Mouse (Mus musculus): Measurements from ENCODE around the gene 5730596B20Rik. TPM values are rescaled to one million over a fixed set of nuclear protein-coding genes. Genes with fewer than 3 reads are reported as not detected.

5730596B20Rik gene
- total RNA-seq, 2 experiments from 2014 or later, result not detected

- ATAC-seq (replicated peaks; ENCODE audit: poor library complexity, severe bottlenecking), result no peak
Measured at GRCm38 (mm10) chr6:52172501-52172900, 4.8 kb upstream of the 5730596B20Rik start.

DNA sequence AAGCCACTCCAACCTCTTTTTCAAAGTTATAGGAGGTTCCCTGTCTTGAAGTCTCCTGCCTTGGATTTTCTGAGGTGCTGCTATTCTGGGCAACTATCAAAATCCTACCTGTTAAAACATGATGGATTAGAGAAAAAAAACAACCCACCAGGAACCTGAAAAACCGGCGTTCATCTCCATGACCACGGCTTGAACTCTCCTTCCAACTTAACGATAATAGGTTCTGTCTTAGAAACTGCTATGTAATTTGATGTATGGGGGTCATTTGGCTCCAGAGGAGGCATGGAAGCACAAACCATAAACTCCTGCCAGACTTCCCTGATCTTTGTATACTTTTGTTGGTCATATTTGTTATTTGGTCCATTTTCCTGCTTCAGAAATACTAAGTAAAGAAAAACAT, 3.6 kb upstream of the 5730596B20Rik start:
- ATAC-seq (replicated peaks; ENCODE audit: poor library complexity, severe bottlenecking), result no peak

DNA sequence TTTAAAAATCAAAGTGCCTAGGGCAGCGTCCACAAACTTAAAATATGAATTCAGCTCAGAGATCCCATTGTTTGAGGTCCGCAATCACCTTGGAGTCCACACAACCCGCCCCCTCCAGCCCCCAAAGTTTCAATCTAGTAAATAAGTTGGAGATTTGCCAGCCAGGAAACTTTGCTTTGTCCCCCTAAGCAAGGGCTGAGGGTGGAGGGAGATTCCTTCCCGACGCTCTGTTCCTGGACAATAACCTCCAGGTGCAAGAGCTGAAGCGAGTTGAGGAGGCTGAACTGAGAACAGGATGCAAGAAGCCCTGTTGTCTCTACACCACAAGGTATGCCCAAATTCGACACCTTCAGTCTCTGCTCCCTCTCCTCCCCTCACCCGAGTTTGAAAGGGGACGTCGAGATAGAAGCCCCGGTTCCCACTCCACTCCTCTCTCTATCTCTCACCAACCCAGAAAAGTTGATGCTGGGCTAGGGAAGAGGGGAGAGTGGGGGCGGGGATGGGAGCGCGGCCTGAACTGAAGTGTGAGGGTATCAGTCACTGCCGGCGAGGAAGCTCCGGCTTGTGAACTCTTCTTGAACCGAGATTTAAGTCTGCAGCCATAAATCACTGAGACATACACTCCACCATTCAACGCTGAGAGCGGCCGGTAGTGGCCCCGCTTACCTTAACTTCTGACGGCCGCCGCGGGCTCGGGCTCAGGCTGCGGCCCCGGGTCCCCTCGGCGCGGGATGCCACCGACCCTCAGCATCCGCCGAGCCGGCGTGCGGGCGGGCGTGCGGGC, 2.1 kb upstream of the 5730596B20Rik start:
- no peak for ATAC-seq (replicated peaks; ENCODE audit: poor library complexity, severe bottlenecking)

DNA sequence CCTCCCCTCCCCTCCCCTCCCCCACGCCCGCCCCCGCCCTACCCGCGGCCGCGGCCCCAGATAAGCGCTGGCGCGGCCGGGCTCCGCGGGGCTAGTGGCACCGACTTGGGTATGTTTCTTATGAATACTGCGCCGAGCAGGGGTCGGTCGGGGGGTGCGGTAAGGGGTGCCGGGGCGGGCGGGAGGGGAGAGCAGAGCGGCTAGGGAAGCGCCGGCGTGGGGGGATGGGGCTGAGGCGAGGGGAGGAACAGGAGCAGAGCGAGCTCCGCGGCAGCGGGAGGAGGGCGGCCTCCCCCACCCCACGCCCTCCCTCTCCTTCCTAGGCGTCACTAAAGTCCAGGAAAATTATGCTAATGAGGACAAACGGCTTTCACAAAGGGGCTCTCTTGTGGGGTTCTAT, 1.4 kb upstream of the 5730596B20Rik start:
- no peak for ATAC-seq (replicated peaks; ENCODE audit: poor library complexity, severe bottlenecking)

- ATAC-seq (replicated peaks; ENCODE audit: poor library complexity, severe bottlenecking), result no peak
Measured at GRCm38 (mm10) chr6:52176391-52176790, 907 bp upstream of the 5730596B20Rik start.

DNA sequence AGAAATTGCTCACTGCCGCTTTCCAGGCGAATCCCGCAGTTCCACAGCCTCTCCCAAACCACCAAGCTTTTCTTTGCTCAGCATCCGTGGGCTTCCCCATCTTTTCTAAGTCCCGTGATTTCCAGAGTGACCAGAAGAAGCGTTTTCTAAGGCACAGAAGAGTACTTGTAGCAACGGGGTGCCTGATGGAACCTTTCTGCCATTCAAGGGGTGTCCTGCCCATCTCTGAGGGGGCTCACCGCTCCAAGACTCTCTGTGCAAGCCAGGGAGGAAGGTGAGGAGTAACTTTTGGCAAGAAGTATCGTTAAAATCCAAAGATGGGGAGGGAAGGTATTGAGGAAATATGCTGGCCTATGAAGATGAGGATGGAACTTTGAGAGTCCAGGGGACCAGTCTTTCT, 508 bp downstream of the 5730596B20Rik start:
- no peak for ATAC-seq (replicated peaks; ENCODE audit: poor library complexity, severe bottlenecking)

DNA sequence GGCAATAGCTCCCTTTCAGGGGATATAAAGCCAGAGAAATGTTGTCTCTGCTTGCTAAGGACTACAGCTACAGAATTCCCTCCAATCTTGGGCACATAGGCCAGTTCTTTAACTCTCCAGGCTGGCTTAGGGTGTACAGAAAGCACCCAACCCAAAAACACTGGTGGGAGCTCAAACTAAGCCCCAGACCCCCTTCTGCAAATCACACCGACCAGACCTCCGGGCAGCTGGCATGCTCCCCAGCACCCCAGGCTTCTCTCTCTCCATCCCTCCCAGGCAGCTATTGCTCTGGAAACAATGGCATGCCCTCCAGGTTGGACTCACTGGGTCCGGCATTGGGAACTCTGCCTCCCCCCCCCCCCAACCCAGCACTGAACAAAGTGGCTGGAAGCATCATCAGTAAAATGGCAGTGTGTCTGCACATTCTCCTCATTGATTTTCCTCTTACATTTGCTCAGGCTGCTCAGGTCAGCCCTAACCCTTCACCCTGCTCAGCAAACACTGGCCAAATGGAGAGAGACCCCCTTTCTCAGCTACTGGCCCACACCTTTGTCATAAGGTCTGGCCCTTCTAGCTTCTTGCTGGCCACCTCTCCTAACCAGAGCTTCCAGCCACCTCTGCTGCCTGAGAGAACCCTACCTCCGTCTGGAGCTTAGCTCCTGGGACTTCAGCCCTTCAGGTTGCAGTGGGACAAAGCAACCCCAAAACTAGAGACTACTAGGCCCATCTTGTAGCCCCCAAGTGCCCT, 1.8 kb downstream of the 5730596B20Rik start:
- ATAC-seq (replicated peaks; ENCODE audit: poor library complexity, severe bottlenecking), result no peak

DNA sequence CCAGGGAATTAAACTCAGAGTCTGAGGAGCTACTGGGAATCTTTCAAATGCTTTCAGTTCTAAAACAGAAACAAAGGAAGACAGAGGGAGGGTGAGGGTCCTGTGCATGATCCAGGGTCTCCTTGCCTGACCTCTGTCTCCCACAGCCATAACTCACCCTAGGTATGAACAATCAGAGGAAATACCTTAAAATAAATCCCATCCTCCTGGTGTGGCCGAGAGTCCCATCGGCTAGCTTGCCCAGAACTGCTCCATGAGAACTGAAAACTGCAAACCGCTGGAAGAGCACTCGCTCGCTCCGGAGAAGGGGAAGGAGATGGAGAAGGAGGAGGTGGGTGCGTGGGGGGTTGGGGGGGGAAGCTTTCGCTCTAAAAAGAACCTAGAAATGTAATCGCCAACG, 2.4 kb downstream of the 5730596B20Rik start:
- ATAC-seq (replicated peaks; ENCODE audit: poor library complexity, severe bottlenecking), result no peak

GRCm38 (mm10) chr6:52180213-52180710, 3.0 kb downstream of the 5730596B20Rik start:
- no peak for ATAC-seq (replicated peaks; ENCODE audit: poor library complexity, severe bottlenecking)

DNA sequence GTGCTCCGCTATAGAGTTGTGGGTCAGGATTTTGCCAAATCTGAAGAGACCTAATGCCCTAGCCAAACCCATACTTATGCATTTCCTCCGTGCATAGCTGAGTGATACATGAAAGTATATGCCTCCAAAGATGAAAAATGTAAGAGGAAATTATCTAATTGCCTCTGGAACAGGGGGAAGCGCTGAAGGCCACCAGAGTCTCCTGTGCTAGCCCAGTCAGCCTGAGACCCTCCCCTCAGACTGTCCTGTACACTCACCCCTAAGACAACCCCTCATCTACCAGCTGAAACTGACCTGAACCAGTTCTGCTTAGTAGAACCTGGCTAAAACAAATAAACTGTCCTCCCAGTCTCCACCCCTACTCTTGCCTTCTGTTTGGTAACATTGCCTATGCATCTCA, 3.4 kb downstream of the 5730596B20Rik start:
- no peak for ATAC-seq (replicated peaks; ENCODE audit: poor library complexity, severe bottlenecking)

DNA sequence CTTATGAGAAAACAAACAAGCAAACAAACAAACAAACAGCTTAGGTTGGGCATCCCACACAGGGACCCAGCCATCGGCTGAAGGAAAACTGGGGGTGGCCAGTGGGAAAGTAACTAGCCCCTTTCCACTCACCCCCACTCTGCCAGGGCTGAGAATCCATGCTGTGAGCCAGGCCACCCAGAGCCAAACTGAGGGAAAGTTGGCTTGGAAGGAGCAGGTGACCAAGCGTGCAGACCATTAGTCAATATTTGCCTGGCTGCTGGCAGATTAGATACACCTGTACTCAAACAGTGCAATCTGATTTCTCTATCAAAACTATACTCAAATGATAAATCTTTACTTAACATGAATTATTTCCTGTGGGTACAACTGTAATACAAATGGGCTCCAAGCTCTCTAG, 4.7 kb downstream of the 5730596B20Rik start:
- no peak for ATAC-seq (replicated peaks; ENCODE audit: poor library complexity, severe bottlenecking)

DNA sequence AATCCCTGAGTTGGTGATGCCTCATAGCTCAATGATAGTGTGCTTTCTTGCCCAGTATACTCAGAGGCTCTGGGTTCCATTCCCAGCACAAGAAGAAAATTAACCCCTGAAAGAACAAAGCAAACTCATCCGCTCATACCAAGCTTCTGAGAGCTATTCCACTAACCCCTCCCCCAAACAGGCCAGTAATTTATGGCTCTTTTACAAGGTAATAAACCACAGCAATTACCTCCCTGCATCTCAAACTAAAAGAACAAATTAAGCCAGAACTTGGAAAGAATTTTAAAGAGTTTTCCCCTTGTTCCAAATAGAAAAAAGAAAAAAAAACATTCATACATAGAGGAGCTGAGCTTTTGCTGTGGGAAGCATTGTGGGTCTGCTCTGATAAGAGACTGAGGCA, 5.5 kb downstream of the 5730596B20Rik start:
- no peak for ATAC-seq (replicated peaks; ENCODE audit: poor library complexity, severe bottlenecking)

DNA sequence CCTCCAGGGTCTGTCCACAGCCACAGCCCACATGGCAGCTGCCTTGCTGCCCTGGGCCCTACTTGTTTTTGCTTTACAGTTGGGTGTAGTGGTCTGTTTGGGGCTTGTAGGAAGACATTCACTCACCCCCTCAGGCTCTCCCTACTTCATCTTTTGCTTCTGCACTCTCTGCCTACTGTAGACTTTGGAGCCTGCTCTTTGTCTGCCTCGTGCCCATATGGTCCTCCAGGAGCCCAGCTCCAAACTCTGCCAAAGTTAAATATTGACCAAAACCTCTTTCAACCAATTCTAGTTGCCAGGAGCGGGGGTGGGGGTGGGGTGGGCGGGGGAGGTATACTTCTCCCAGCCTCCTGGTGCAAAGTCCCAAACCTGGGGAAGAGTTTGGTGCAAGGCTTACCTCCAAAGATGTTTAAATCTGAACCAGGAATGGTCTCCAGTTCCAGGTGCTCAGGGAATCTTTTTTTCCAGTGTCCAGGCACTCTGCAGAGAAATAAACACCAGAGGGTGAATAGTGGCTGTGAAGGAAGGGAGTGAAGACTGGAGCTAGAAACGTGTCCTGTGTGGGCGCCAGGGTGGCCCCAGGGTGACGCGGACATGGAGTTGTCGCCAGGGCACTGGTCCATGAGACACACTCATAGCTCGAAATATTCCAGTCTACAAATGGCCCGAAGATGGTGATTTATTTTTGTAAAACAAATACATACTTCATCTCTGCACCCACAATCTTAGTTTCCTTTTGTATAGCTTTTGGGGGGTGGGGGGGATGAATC, 6.2 kb downstream of the 5730596B20Rik start:
- no peak for ATAC-seq (replicated peaks; ENCODE audit: poor library complexity, severe bottlenecking)

DNA sequence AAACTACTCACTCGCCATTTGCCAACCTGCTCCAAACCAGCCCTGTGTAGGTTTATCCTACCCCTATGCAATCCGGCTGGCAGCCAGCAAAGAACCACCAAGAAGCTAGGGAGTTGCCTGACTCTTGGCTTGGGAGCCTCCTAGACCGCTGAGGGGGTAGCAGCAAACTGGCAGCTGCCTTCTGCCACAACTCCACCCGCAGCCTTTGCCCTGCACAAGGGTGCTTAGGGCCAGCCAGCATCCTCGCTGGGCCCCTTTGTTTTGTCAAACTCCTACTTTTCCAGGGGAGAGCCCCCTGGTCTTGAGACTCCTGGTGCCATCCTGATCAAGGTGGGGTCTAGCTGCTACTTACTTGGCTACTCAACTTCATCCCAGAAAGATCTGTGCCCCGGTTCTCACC, 7.4 kb downstream of the 5730596B20Rik start:
- no peak for ATAC-seq (replicated peaks; ENCODE audit: poor library complexity, severe bottlenecking)

- no peak for ATAC-seq (replicated peaks; ENCODE audit: poor library complexity, severe bottlenecking)
Measured at GRCm38 (mm10) chr6:52185222-52185621, 7.9 kb downstream of the 5730596B20Rik start.

GRCm38 (mm10) chr6:52185834-52186233, 8.5 kb downstream of the 5730596B20Rik start:
- ATAC-seq (replicated peaks; ENCODE audit: poor library complexity, severe bottlenecking), result no peak

GRCm38 (mm10) chr6:52186500-52186899, 9.2 kb downstream of the 5730596B20Rik start:
- no peak for ATAC-seq (replicated peaks; ENCODE audit: poor library complexity, severe bottlenecking)

DNA sequence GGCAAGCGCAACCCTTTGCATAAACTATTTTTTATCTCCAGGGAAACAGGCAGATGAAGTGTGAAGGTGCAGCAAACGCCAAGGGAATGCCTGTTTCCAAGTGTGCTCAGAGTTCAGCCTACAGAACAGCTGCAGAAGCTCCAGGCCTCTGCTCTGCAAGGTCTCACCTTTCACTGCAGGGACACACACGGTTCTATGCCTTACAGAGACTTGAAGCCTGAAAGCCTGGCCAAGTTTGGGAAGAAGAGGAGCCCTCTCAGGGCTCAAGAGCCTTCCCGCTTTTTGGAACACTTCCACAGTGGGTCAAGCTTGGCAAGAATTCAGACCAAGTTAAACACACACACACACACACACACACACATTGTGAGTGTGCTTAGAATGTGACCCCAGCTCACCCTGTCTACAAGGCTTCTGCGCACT, 11.9 kb downstream of the 5730596B20Rik start:
- no peak for ATAC-seq (replicated peaks; ENCODE audit: poor library complexity, severe bottlenecking)

DNA sequence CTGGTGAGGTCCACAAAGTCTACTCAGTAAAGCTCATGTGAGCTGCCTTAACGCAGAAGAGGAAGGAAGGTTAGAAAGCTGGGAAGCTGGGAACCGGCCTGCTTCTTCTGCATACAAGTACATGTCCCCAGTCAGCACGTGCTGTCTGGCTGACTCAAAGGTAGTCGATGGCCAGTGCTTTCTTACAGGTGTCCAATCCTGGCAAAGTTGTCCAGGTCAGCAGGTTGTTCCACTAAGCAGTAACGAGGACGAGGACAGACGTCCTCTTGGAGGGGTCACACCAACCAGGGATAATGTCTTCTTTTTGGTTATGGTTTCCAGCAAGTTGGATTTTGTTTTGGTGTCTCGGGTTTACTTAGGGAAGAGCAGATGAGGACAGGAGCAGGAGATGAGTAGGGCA, 12.6 kb downstream of the 5730596B20Rik start:
- ATAC-seq (replicated peaks; ENCODE audit: poor library complexity, severe bottlenecking), result no peak

DNA sequence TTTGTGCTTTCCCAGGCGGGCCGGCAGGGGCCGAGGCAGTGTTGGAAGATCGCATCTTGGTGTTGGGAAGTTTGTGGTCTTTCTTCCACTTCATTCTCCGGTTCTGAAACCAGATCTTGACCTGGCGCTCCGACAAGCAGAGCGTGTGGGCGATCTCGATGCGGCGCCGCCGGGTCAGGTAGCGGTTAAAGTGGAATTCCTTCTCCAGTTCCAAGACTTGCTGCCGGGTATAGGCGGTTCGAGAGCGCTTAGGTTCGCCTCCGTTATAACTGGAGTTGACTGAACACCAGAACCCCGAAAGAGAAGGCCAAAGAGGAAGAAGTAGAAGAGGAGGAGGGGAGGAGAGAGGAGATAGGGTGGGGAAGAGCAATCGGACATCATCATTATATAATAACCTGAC, 13.1 kb downstream of the 5730596B20Rik start:
- ATAC-seq (replicated peaks; ENCODE audit: poor library complexity, severe bottlenecking), result no peak
